Mouse (Mus musculus) lung, embryonic 16.5 days (tissue): ENCODE data around the gene Zfp866. TPM values are rescaled to one million over a fixed set of nuclear protein-coding genes. Genes with fewer than 3 reads are reported as not detected.

ENCODE experiments used
- ATAC-seq: fragments of 200-750 bp; cut with Nextera tagmentation; 2 replicates; pipeline ENCODE4 v1.8.0; 2017; ENCODE audit warnings: low read depth, mild to moderate bottlenecking, moderate library complexity
- H3K27ac ChIP-seq: fragments of 300-500 bp; sonication (generic); 2 replicates; pipeline ENCODE4 v1.5.1; 2014; ENCODE audit warnings: mild to moderate bottlenecking, control low read depth, low read length
- H3K27me3 ChIP-seq: fragments of 300-500 bp; sonication (generic); 2 replicates; pipeline ENCODE4 v1.6.1; 2014; ENCODE audit warnings: low read depth, low read length, mixed read lengths; ENCODE audit not compliant: control insufficient read depth, insufficient read depth
- H3K36me3 ChIP-seq: fragments of 300-500 bp; sonication (generic); 2 replicates; pipeline ENCODE4 v1.6.1; 2014; ENCODE audit warnings: low read length; ENCODE audit not compliant: control insufficient read depth, insufficient read depth
- H3K4me1 ChIP-seq: fragments of 300-500 bp; sonication (generic); replicated peaks from 2 replicates; pipeline ENCODE4 v1.6.1; 2014; ENCODE audit warnings: low read length, mixed read lengths; ENCODE audit not compliant: control insufficient read depth, insufficient read depth
- H3K4me2 ChIP-seq: fragments of 300-500 bp; sonication (generic); 2 replicates; pipeline ENCODE4 v1.6.1; 2014; ENCODE audit warnings: low read depth, low read length, control low read depth
- H3K4me3 ChIP-seq: fragments of 300-500 bp; sonication (generic); 2 replicates; pipeline ENCODE4 v1.5.1; 2014; ENCODE audit warnings: mild to moderate bottlenecking, low read length, control low read depth
- H3K9ac ChIP-seq: fragments of 300-500 bp; sonication (generic); 2 replicates; pipeline ENCODE4 v1.6.1; 2014; ENCODE audit warnings: low read length, control low read depth
- H3K9me3 ChIP-seq: fragments of 300-500 bp; sonication (generic); 2 replicates; pipeline ENCODE4 v1.6.1; 2016; ENCODE audit warnings: low read length; ENCODE audit not compliant: control insufficient read depth
- WGBS: fragments of 180-500 bp; shearing (Covaris S2); extraction: QIAGEN DNeasy Blood & Tissue Kit; methylation state at CpG from one replicate; pipeline ENCODE4 v1.1.7; 2014; 5-methylcytosine and 5-hydroxymethylcytosine counted together
- polyA plus RNA-seq: library from polyadenylated mRNA; unstranded; fragments of >200 nt; fragmentation: Nextera tagmentation; extraction: Ambion mirVana; gene quantifications from 2 replicates; pipeline ENCODE4 v1.2.1, GENCODE M21; 2015

Gene Zfp866
- 26.7 and 27.9 TPM in 2 replicates for polyA plus RNA-seq

DNA sequence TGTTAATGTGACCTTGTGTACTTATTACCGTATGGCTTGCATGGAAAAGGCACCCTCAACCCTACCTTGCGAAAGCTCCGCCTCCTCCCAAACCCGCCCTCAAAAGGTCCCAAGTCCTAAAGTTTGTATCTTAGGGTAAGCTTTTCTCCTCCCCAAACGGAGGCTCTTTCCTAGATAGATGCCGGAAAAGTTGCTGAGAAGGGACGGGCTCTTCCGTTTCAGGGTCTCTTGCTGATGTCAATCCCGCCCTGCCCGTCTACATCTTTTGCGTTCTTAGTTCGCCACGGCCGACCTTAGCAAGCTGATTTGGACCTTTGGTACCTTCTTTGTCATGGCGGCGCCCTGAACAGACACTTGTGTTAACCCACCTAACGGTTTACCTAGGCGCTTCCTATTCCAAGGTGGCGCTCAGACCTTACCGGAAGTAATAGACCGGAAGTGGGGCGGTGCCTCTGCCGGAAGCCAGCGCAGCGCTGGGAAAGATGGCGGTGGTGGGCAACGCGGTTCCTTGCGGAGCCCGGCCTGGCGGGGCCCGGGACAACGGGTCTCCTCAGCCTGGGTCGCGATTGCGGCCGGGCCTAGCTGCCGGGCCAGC is at the start of gene Zfp866, which contains the start of gene Atp13a1:
Gene Zfp866, minus strand, starts transcription at position 406 of the 595 bp plus-strand sequence.
Gene Atp13a1, plus strand, starts transcription at position 391 of the 595 bp plus-strand sequence.
- Histone ChIP-seq H3K27me3 (no peaks in the 10 kb centered on the region), H3K9ac (peak within 1 kb of the TSS; percentile 91), H3K4me3 (peak within 1 kb of the TSS; percentile 87), H3K27ac (peak within 1 kb of the TSS; percentile 79), H3K4me2 (peak within 1 kb of the TSS; percentile 70), H3K36me3 (peaks cover 12% of the 10 kb centered on the region), H3K4me1 (peaks cover 19% of the 10 kb centered on the region), H3K9me3 (no peaks in the 10 kb centered on the region)
- ATAC-seq, result peak; percentile 95
- under 1% methylated on average over 38 of the region's 38 CpGs for WGBS

DNA sequence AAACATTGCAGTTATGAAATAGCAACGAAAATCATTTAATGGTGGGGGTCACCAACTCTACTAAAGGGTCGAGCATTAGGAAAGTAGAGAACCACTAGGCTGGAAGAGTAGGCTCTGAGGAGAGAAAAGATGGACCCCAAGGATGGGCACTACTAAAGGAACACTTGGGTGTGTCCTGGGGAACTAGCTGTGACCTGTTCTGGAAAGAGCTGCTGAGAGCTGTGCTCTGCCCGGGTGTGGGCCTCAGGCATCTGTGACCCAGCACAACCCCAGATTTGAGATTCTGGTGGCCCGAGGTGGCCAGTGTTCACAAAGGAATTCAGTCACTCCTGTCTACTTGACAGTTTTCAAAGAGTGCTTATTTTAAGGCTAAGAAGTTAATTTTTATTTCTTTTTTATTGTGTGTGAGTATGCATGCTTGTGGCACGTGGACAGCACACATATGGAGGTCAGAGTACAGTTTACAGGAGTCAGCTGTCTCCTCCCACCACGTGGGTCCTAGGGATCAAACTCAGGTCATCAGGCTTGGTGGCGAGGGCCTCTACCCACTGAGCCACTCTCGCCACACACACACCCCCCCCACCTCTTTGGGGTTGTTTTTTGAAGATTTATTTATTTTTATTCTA is 46.2 kb upstream of the Zfp866 start:
- Histone ChIP-seq H3K36me3 (no peaks in the 10 kb centered on the region), H3K4me2 (no peak overlapping the region), H3K27ac (no peak overlapping the region), H3K4me1 (peaks cover 6% of the 10 kb centered on the region; the same call in 1 of the 2 replicates), H3K9ac (no peak overlapping the region), H3K9me3 (no peaks in the 10 kb centered on the region), H3K4me3 (no peak overlapping the region), H3K27me3 (no peaks in the 10 kb centered on the region)
- WGBS, result 48% methylated on average over 8 of the region's 8 CpGs
- no peak for ATAC-seq

GRCm38 (mm10) chr8:69832298-69832853 is 41.4 kb upstream of the Zfp866 start, which contains the start of gene Pbx4:
TSS of gene Pbx4 (plus strand) at chr8:69832491.
- H3K4me3 ChIP-seq, result peak within 1 kb of the TSS; percentile 63
- no peaks in the 10 kb centered on the region for H3K27me3 ChIP-seq
- H3K9me3 ChIP-seq, result no peaks in the 10 kb centered on the region
- peak; percentile 97 for ATAC-seq
- peak within 1 kb of the TSS; percentile 66 for H3K9ac ChIP-seq
- H3K4me2 ChIP-seq, result peak within 1 kb of the TSS; percentile 97
- WGBS, result under 1% methylated on average over 38 of the region's 38 CpGs
- H3K36me3 ChIP-seq, result no peaks in the 10 kb centered on the region
- H3K27ac ChIP-seq, result no peak within 1 kb of the TSS
- peaks cover 8% of the 10 kb centered on the region; the same call in 1 of the 2 replicates for H3K4me1 ChIP-seq

DNA sequence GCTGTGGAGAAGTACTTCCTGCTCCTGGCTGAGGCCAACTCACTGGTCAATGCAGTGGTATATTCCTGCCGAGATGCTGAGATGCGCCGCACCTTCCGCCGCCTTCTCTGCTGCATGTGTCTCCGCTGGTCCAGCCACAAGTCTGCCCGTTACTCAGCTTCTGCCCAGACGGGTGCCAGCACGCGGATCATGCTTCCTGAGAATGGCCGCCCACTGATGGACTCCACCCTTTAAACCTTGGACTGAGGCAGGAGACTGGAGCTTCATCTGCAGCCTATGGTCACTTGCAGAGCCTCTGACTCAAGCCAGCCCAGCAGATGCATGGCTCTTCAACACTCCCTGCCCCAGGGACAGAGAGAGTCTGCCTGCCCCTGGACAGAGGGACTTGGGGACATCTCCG is 35.4 kb upstream of the Zfp866 start:
- H3K9me3 ChIP-seq, result no peaks in the 10 kb centered on the region
- 91% methylated on average over 12 of the region's 12 CpGs for WGBS
- peaks cover 4% of the 10 kb centered on the region for H3K4me1 ChIP-seq
- no peak overlapping the region for H3K4me3 ChIP-seq
- ATAC-seq, result no peak
- H3K4me2 ChIP-seq, result no peak overlapping the region
- H3K27ac ChIP-seq, result no peak overlapping the region
- no peaks in the 10 kb centered on the region for H3K27me3 ChIP-seq
- H3K9ac ChIP-seq, result no peak overlapping the region
- no peaks in the 10 kb centered on the region for H3K36me3 ChIP-seq

- Histone ChIP-seq H3K27me3 (no peaks in the 10 kb centered on the region), H3K9ac (peak within 1 kb of the TSS; percentile 69), H3K4me3 (peak within 1 kb of the TSS; percentile 60), H3K36me3 (0 out of 2 replicates have a peak, but pooled peaks cover under 1% of the 10 kb centered on the region), H3K9me3 (no peaks in the 10 kb centered on the region), H3K27ac (peak within 1 kb of the TSS; percentile 58), H3K4me1 (peaks cover 4% of the 10 kb centered on the region), H3K4me2 (peak within 1 kb of the TSS; percentile 92)
- peak; percentile 89 for ATAC-seq
- 1% methylated on average over 33 of the region's 35 CpGs for WGBS
These were observed 31.6 kb upstream of the Zfp866 start, which contains the start of gene Lpar2 for GRCm38 (mm10) chr8:69822386-69823191. TSS of gene Lpar2 (plus strand) at chr8:69822429.

DNA sequence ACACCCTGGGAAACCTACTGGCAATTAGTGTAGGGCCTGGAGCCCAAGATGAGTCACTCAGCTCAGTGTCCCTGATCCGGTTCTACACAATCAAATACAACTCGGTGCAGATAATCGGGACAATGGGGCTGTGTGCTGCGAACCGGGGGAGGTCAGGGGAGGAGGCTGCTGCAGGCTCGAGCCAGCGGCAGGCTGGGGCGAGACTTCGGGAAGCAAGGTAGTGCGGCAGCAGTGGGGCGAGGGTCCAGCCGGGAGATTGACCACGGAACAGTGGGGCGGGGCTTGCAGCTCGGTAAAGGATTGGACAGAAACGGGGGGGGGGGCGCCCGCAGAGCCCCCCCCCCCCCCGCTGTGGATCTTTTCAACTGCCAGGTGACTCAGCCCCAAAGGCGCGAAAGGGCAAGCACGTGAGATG is 31.0 kb upstream of the Zfp866 start:
- Histone ChIP-seq H3K27me3 (no peaks in the 10 kb centered on the region), H3K27ac (peak overlapping the region; percentile 15; the same call in 1 of the 2 replicates), H3K4me1 (peaks cover 4% of the 10 kb centered on the region), H3K9me3 (no peaks in the 10 kb centered on the region), H3K9ac (peak overlapping the region; percentile 69), H3K4me3 (peak overlapping the region; percentile 60), H3K4me2 (peak overlapping the region; percentile 92), H3K36me3 (0 out of 2 replicates have a peak, but pooled peaks cover 3% of the 10 kb centered on the region)
- peak; percentile 60 for ATAC-seq
- WGBS, result 0% methylated on average over 13 of the region's 22 CpGs

- no peak overlapping the region for H3K27ac ChIP-seq
- H3K4me1 ChIP-seq, result peaks cover 4% of the 10 kb centered on the region
- no peaks in the 10 kb centered on the region for H3K9me3 ChIP-seq
- H3K9ac ChIP-seq, result no peak overlapping the region
- no peaks in the 10 kb centered on the region for H3K27me3 ChIP-seq
- no peak overlapping the region for H3K4me2 ChIP-seq
- WGBS, result 60% methylated on average over 9 of the region's 9 CpGs
- H3K4me3 ChIP-seq, result no peak overlapping the region
- 0 out of 2 replicates have a peak, but pooled peaks cover 3% of the 10 kb centered on the region for H3K36me3 ChIP-seq
- no peak for ATAC-seq
These were observed 29.5 kb upstream of the Zfp866 start for GRCm38 (mm10) chr8:69820466-69820865.

DNA sequence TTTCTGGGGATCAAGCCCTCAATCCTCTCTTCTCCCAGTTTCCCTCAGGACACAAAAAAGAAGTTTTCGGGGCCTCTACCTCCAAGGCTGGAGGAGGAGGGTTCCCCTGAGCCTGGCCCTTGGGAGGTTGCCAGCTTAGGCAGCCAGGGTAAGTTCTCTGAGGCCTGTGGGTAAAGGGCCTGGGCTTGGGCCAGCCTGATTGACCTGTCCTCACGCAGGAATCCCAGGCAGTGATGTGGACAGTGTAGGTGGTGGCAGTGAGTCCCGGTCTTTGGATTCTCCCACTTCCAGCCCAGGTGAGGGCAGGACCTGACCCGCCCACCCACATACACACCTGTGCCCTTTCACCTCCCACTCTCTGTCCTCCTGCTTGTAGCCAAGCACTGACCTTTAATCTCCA is 24.4 kb upstream of the Zfp866 start:
- peak; percentile 27; the same call in 1 of the 2 replicates for ATAC-seq
- H3K4me3 ChIP-seq, result no peak overlapping the region
- 87% methylated on average over 4 of the region's 4 CpGs for WGBS
- H3K27ac ChIP-seq, result no peak overlapping the region
- no peak overlapping the region for H3K4me2 ChIP-seq
- no peaks in the 10 kb centered on the region for H3K9me3 ChIP-seq
- H3K36me3 ChIP-seq, result peaks cover 3% of the 10 kb centered on the region; the same call in 1 of the 2 replicates
- H3K9ac ChIP-seq, result no peak overlapping the region
- H3K4me1 ChIP-seq, result no peaks in the 10 kb centered on the region
- no peaks in the 10 kb centered on the region for H3K27me3 ChIP-seq
